Mouse (Mus musculus): ENCODE results near the gene Msi2. TPM values are rescaled to one million over a fixed set of nuclear protein-coding genes. Genes with fewer than 3 reads are reported as not detected.
A peak's percentile ranks its signal among the peaks of the same experiment; 100 is the strongest.

The Msi2 gene
- polyA plus RNA-seq, 1 experiment from 2014 or later, result 24.5 TPM

- no peak overlapping the region for H3K9ac ChIP-seq (ENCODE audit: low read depth, low read length)
- H3K36me3 ChIP-seq (ENCODE audit: insufficient read depth, low read length), result peaks cover 12% of the 10 kb centered on the region; the same call in 1 of the 2 replicates
- H3K4me2 ChIP-seq (ENCODE audit: low read length), result no peak overlapping the region
- H3K4me1 ChIP-seq (replicated peaks; ENCODE audit: insufficient read depth, low read length), result 0 out of 2 replicates have a peak, but pooled peaks cover 5% of the 10 kb centered on the region
- no peaks in the 10 kb centered on the region for H3K27me3 ChIP-seq (ENCODE audit: insufficient read depth, low read length)
- H3K4me3 ChIP-seq (replicated peaks; ENCODE audit: low read depth, low read length), result no peak overlapping the region
- DNase-seq (ENCODE audit: low spot score), result peak; percentile 25
- H3K9me3 ChIP-seq (replicated peaks; ENCODE audit: low read length), result no peaks in the 10 kb centered on the region
- H3K27ac ChIP-seq, result no peak overlapping the region
- 0 out of 2 replicates have a peak, but pooled peaks have one; percentile 40 for ATAC-seq (replicated peaks; ENCODE audit: low FRiP score, low read depth)
- WGBS, result 65% methylated on average over 19 of the region's 19 CpGs
- no peak for TF ChIP-seq CTCF (IDR thresholded peaks at IDR 0.05; ENCODE audit: low read depth)
Observed at GRCm38 (mm10) chr11:88394341-88395075, 323.8 kb downstream of the Msi2 start.

- no peak for ATAC-seq (replicated peaks; ENCODE audit: low FRiP score, low read depth)
- Histone ChIP-seq H3K4me2 (ENCODE audit: low read length) (no peak overlapping the region), H3K4me1 (replicated peaks; ENCODE audit: insufficient read depth, low read length) (0 out of 2 replicates have a peak, but pooled peaks cover 5% of the 10 kb centered on the region), H3K4me3 (replicated peaks; ENCODE audit: low read depth, low read length) (no peak overlapping the region), H3K27me3 (ENCODE audit: insufficient read depth, low read length) (no peaks in the 10 kb centered on the region), H3K9me3 (replicated peaks; ENCODE audit: low read length) (no peaks in the 10 kb centered on the region), H3K36me3 (ENCODE audit: insufficient read depth, low read length) (peaks cover 12% of the 10 kb centered on the region; the same call in 1 of the 2 replicates), H3K27ac (no peak overlapping the region), H3K9ac (ENCODE audit: low read depth, low read length) (no peak overlapping the region)
- no peak for DNase-seq (ENCODE audit: low spot score)
- 84% methylated on average over 10 of the region's 10 CpGs for WGBS
- no peak for TF ChIP-seq CTCF (IDR thresholded peaks at IDR 0.05; ENCODE audit: low read depth)
Observed at GRCm38 (mm10) chr11:88392715-88393114, 325.6 kb downstream of the Msi2 start.

GRCm38 (mm10) chr11:88391181-88391814 is 327.0 kb downstream of the Msi2 start:
- peaks cover 12% of the 10 kb centered on the region; the same call in 1 of the 2 replicates for H3K36me3 ChIP-seq (ENCODE audit: insufficient read depth, low read length)
- no peak for DNase-seq (ENCODE audit: low spot score)
- H3K4me1 ChIP-seq (replicated peaks; ENCODE audit: insufficient read depth, low read length), result 0 out of 2 replicates have a peak, but pooled peaks cover 5% of the 10 kb centered on the region
- H3K4me3 ChIP-seq (replicated peaks; ENCODE audit: low read depth, low read length), result no peak overlapping the region
- no peak overlapping the region for H3K9ac ChIP-seq (ENCODE audit: low read depth, low read length)
- no peak for ATAC-seq (replicated peaks; ENCODE audit: low FRiP score, low read depth)
- H3K27ac ChIP-seq, result no peak overlapping the region
- WGBS, result 93% methylated on average over 8 of the region's 8 CpGs
- peak; percentile 22; the same call in 1 of the 2 replicates for TF ChIP-seq CTCF (IDR thresholded peaks at IDR 0.05; ENCODE audit: low read depth)
- no peak overlapping the region for H3K4me2 ChIP-seq (ENCODE audit: low read length)
- no peaks in the 10 kb centered on the region for H3K27me3 ChIP-seq (ENCODE audit: insufficient read depth, low read length)
- H3K9me3 ChIP-seq (replicated peaks; ENCODE audit: low read length), result no peaks in the 10 kb centered on the region

GRCm38 (mm10) chr11:88389530-88389929 is 328.8 kb downstream of the Msi2 start:
- Histone ChIP-seq H3K9me3 (replicated peaks; ENCODE audit: low read length) (no peaks in the 10 kb centered on the region), H3K27me3 (ENCODE audit: insufficient read depth, low read length) (no peaks in the 10 kb centered on the region), H3K27ac (no peak overlapping the region), H3K4me3 (replicated peaks; ENCODE audit: low read depth, low read length) (no peak overlapping the region), H3K9ac (ENCODE audit: low read depth, low read length) (no peak overlapping the region), H3K4me2 (ENCODE audit: low read length) (no peak overlapping the region), H3K36me3 (ENCODE audit: insufficient read depth, low read length) (peaks cover 12% of the 10 kb centered on the region; the same call in 1 of the 2 replicates), H3K4me1 (replicated peaks; ENCODE audit: insufficient read depth, low read length) (0 out of 2 replicates have a peak, but pooled peaks cover 3% of the 10 kb centered on the region)
- ATAC-seq (replicated peaks; ENCODE audit: low FRiP score, low read depth) (no peak), DNase-seq (ENCODE audit: low spot score) (no peak)
- TF ChIP-seq CTCF (IDR thresholded peaks at IDR 0.05; ENCODE audit: low read depth), result no peak
- WGBS, result 73% methylated on average over 6 of the region's 6 CpGs

- WGBS, result 59% methylated on average over 4 of the region's 4 CpGs
- no peak overlapping the region for H3K27ac ChIP-seq
- no peak overlapping the region for H3K9ac ChIP-seq (ENCODE audit: low read depth, low read length)
- H3K4me2 ChIP-seq (ENCODE audit: low read length), result no peak overlapping the region
- TF ChIP-seq CTCF (IDR thresholded peaks at IDR 0.05; ENCODE audit: low read depth), result no peak
- no peak overlapping the region for H3K4me3 ChIP-seq (replicated peaks; ENCODE audit: low read depth, low read length)
- ATAC-seq (replicated peaks; ENCODE audit: low FRiP score, low read depth) (no peak; the same call in 1 of the 2 replicates), DNase-seq (ENCODE audit: low spot score) (no peak)
- no peaks in the 10 kb centered on the region for H3K9me3 ChIP-seq (replicated peaks; ENCODE audit: low read length)
- no peaks in the 10 kb centered on the region for H3K4me1 ChIP-seq (replicated peaks; ENCODE audit: insufficient read depth, low read length)
- H3K36me3 ChIP-seq (ENCODE audit: insufficient read depth, low read length), result peaks cover 10% of the 10 kb centered on the region; the same call in 1 of the 2 replicates
- H3K27me3 ChIP-seq (ENCODE audit: insufficient read depth, low read length), result no peaks in the 10 kb centered on the region
Observed at GRCm38 (mm10) chr11:88386916-88387315, 331.4 kb downstream of the Msi2 start.

- Histone ChIP-seq H3K27me3 (ENCODE audit: insufficient read depth, low read length) (no peaks in the 10 kb centered on the region), H3K4me3 (replicated peaks; ENCODE audit: low read depth, low read length) (no peak overlapping the region), H3K36me3 (ENCODE audit: insufficient read depth, low read length) (peaks cover 16% of the 10 kb centered on the region; the same call in 1 of the 2 replicates), H3K4me2 (ENCODE audit: low read length) (no peak overlapping the region), H3K27ac (no peak overlapping the region), H3K9ac (ENCODE audit: low read depth, low read length) (no peak overlapping the region), H3K4me1 (replicated peaks; ENCODE audit: insufficient read depth, low read length) (no peaks in the 10 kb centered on the region), H3K9me3 (replicated peaks; ENCODE audit: low read length) (no peaks in the 10 kb centered on the region)
- ATAC-seq (replicated peaks; ENCODE audit: low FRiP score, low read depth) (no peak), DNase-seq (ENCODE audit: low spot score) (no peak)
- WGBS, result 51% methylated on average over 9 of the region's 9 CpGs
- TF ChIP-seq CTCF (IDR thresholded peaks at IDR 0.05; ENCODE audit: low read depth), result no peak
Observed at GRCm38 (mm10) chr11:88382449-88382848, 335.9 kb downstream of the Msi2 start.

All from kidney, postnatal 0 days (tissue).